Mouse (Mus musculus): ENCODE measurements around the gene Rnf224.

The Rnf224 gene

DNA sequence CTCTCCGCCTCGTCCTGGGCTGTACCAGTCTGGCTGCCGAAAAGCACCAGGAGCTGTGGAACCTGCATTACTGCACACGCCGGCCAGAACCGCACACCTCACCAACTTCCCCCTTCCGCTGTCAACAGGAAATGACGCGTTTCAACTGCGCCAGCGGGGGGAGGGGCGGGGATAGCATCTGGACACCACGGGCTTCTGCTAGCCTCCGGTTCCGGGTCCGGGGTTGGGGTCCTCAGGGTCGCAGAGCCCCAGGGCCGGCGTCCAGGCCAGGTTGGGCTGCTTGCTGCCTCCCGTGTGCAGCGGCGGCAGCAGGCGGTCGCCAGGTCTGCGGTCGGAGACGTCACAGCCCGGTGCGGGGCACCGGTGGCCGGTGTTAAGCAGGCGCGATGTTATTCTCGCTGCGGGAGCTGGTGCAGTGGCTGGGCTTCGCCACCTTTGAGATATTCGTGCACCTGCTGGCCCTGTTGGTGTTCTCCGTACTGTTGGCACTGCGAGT is 18.7 kb upstream of the Rnf224 start, which contains the start of gene Tmem203:
TSS of gene Tmem203 (plus strand) at position 156 of the 496 bp plus-strand sequence.
- DNase-seq, result peak; percentile 99

DNA sequence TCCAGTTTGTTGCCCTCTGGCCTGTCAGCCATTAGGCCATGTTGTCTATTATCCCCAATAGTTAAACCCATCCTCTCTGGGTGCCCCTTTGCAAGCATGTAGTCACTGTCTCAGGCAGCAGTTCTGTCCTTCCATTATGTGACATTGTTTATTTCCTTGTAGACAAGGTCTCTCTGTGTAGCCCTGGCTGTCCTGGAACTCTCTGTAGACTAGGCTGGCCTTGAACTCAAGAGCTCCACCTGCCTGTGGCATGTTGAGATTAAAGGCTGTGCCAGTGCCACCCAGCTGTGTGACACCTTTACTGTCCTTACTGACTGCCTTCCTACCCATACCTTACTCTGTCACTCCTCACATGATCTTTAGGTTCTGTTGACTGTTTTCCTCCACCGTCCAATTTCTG is 15.7 kb upstream of the Rnf224 start:
- DNase-seq, result no peak

DNA sequence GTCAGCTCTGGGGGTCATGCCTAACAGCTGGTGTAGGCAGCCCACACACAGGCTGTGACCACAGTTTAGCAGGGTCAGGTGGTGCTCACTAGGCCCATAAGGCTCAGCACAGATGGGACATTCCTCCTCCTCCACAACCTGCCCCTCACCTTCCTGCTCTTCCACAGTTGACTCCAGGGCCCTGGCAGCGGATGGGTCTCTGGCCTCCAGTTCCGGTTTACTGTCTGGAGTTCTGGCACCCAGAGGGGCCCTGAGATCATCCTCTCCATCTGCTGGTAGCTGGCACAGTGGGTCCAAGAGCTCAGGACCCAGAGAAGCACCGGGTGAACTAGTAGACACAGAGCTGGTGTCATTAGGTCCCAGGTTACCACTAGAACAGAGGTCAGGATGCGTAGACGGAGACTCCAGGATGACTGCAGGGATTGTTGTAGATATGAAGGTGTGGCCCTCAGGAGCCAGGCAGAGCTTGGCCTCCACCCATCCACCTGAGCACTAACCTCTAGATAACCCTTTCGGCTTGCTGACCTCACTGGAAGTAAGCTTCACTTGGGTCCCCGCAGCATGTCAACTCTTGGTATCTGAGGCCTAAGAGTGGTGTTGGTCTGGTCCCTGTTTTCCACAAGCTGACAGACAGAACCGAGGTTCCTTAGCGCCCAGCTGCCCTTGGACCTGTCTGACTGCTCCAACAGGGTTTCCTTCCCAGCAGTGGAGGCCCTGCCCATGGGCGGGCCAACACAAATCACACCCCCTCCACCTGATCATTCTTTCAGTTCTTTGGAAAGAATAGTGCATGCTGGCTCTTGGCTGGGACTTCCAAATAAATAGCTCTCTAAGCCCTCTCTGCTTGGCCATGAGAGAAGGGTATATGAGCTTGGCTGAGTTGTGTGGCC is 9.8 kb upstream of the Rnf224 start, which contains the start of gene AL732309.1:
TSS of gene AL732309.1 (minus strand) at position 681 of the 890 bp plus-strand sequence.
- DNase-seq, result no peak

DNA sequence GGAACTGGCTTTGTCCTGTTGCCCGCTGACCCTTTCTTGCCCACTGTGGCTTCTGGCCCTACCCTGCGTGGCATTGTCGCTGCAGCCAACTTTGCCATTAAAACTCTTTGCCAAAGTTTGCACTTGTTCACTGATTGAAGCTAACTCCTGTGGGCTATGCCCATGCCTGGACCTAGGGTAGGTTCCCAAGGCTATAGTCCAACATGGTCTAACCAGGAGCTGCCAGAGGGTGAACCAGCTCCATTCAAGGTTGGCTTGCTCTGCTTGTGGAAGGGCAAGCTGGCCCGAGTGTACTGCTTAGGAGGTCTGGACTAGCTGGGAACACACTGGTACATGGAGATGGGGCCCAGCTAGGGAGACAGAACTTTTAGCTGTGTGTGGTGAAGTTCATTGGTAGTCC is 7.6 kb upstream of the Rnf224 start:
- DNase-seq, result no peak

DNA sequence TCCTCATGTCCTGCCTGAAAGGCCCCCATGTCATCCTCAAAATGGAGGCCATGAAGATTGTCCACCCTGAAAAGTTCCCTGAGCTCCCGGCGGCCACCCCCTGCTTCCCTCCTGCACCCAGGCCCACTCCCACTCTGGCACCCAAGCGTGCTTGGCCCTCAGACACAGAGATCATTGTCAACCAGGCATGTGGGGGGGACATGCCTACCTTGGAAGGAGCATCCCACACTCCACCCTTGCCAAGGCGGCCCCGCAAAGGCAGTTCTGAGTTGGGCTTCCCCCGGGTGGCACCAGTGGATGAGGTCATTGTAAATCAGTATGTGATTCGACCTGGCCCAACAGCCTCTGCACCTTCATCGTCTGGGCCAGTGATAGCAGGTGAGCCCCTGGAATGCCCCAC is 6.8 kb upstream of the Rnf224 start:
- DNase-seq, result no peak

DNA sequence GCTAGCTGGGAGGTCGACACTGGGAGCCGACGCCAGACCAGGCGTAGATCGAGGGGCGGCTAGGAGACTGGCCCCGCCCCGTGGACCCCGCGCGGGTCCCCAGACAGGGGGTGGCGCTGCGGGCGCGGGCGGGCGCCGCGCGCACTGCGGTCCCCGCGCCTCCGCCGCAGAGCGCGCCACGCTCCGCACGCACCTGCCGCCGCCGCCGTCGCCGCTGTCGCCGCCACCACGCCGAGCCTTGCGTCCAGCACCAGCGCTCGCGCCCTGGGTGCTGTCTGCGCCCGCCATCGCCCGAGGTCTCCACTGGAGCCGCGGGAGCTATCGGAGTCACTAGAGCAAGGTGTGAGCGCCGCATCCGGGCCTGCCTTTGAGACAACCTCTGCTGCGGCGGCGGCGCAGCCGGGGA is 5.5 kb upstream of the Rnf224 start, which contains the start of the genes Rnf208 and Cysrt1:
TSS of gene Rnf208 (plus strand) at position 155 of the 406 bp plus-strand sequence.
TSS of gene Cysrt1 (minus strand) at position 352 of the 406 bp plus-strand sequence.
- DNase-seq, result no peak

DNA sequence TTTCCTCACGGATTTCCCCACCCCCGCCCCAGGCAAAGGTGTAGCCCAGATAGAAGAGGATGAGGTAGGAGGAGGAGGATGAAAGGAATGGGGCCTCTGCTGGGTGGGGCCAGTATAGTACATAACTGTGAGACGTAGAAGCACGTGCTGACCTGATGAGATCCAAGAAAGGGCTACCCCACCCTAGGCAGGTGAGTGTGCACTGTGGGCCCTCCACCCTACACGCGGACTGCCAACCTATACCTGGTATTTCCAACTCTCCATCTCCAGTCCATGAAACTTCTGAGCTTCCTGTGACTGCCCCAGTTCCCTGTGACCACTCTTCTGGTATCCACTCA is 4.8 kb upstream of the Rnf224 start:
- no peak for DNase-seq

DNA sequence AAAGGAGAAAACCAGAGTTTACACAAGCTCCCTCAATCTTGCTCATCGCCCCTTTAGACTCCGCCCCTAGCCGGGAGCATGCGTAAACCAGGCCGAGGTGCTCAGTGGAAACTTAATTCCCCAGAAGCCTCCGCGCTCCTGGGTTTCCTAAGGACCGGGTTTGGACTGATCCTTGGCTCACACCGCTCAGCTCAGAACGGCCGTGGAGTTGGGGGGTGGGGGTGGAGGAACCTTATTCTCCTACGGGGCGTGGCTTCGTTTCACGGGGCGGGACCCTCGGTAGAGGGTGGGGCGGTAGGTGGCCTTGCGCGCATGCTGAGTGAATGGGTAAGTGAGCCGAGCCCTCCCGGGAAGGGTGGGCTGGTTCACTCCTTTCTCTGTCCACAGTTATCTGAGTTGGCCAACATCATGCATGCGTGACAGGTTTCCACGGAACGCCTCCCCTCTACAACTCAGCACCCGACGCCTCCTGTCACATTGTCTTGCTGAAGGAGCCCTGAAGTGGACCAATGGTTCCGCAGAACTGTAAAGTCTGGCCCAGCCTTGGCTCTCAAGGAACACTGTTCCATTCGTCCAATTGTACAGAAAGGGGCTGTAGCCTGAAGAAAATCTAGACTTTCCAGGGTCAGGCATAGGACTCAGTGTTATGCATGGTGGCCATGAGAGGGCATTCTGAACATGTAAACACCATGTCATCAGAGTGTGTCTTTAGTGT is 4.3 kb upstream of the Rnf224 start:
- peak; percentile 98 for DNase-seq

DNA sequence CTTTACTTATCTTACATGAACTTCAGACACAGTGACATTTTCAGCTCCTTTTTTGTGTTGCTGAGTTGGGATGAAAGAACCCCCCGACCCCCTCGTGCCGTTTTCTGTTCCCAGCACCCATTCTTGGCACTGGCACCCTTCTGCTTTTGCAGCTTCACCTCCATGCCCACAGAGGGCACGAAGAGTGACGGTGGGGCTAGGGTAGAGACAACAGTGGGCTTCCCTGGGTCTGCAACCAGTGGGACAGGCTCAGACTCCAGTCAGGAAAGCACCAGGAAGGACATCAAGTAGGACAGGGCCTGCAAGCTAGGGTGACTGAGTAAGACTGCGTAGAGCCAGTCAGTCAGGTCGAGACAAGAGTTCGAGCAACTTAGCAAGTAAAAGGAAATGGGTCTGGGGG is 3.7 kb upstream of the Rnf224 start:
- no peak for DNase-seq

DNA sequence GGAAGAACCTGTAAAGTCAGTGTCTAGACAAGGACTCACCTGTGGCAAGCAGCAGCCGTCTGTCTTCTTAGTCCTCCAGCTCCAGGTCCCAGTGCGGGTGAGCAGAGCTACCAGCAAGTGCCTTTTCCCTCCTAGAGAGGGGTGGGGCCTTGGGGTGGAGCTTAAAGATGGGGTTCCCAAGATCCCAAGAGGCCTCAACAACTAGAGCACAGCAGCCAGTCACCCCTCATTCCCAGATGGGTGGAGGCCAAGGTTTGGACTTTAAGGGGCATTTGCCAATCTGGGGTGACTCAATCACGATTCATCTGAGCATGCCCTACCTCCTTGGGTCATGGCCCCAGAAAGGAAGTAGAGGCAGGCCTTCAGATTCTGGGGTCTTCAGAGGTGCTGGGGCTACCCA is 3.2 kb upstream of the Rnf224 start:
- no peak for DNase-seq

DNA sequence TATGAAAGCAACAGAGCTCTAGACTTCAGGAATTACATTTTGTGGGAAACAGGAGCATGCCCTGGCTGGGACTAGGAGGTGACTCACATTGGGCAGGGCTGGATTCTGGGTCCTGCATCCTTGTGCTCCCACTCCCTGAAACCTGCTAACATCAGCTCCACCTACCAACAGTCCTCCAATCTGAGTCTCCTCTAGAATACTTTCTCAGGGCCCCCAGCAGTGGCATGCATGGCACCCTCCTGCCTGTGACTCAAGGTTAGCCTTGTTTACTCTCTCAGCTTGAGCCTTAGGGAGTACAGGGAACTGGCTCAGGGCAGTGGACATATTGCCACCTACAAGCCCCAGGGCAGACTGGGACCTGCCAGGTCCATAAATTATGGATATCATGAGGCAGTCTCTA is 1.5 kb upstream of the Rnf224 start:
- DNase-seq, result no peak

DNA sequence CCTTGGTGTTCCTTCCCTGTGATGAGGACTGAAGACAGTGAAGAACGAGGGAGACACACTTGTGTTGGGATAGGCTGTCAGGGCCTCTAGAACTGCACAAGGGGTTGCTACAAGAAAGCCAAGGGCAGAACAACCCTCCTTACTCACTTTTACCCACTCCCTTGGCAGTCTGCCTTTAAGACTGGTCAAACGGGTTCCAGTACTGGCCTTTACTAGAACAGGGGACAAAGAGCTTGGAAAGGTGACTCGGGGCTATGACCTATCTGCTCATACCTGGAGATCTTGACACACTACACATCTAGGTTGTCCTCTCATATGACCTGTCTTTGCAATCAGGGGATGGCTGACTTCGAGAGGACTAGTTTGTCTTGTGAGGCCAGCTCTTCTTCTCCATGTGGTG is 935 bp upstream of the Rnf224 start:
- DNase-seq, result no peak

DNA sequence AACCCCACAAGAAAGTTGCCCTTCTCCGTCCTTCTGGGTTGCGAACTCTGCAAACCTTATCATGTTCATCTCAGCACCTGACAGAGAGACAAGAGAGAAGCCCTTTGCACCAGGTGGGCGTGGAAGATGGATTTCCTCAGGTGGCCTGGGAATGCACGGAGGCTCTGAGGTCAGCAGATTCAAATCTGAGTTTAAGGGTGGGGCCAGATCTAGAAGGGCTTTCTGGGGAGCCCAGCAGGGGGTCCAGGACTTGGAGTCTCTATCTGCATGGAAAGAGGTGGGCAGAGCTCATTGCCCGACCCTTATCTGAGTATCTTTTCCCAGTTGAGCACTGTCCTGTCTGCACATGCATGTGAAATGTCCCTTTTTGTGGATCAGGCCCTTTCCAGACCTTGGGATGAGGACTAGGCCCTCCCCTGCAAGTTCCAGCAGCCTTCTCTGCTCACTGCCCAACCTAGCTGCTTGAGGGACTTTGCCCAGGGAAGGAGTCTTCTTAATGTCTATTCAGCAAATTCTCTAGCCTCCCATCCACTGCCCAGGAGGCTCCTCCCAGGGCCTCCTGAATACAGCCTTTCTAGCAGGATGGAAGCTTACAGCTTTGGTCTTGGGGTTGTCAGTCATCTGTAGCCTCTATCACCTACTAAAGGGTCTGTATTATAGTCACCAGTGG is 1.9 kb downstream of the Rnf224 start:
- no peak for DNase-seq

DNA sequence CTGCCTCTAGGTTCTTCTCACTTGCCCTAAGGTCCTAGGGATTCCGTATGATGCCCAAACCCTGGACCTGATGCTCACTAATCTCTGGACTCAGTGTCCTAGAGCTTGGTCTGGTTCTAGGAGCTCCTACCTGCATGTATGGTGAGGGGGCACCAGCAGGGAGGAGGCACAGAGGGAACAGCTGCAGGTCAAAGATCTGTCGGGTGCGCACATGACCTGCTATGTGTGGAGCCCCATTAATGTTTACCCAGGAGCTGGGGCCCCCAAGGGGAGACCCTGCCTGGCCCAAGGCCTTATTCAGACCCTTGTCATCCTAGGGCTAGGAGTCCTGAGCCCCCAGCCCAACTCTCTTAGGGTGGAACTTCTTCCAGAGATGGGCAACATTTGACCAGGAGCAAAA is 2.5 kb downstream of the Rnf224 start, which contains the start of gene Slc34a3:
TSS of gene Slc34a3 (minus strand) at position 315 of the 400 bp plus-strand sequence.
- no peak for DNase-seq

DNA sequence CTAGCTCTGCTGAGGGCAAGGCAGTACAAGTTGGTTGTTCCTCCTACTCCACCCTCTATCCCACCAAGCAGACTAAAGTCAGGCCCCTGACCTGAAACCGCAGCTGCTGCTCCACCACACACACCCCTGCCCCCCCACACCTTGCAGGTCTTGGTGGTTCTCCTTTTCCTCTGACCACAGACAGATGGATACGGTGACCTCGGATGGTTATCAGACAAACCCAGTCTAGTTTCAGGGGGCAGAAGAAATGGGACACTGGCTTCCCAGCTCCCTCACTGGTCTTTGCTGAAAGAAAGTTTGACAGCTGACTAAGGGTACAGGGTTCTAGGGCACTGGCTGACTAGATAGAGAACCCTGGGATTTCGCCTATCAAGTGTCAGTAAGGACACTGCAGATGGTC is 3.2 kb downstream of the Rnf224 start:
- no peak for DNase-seq

DNA sequence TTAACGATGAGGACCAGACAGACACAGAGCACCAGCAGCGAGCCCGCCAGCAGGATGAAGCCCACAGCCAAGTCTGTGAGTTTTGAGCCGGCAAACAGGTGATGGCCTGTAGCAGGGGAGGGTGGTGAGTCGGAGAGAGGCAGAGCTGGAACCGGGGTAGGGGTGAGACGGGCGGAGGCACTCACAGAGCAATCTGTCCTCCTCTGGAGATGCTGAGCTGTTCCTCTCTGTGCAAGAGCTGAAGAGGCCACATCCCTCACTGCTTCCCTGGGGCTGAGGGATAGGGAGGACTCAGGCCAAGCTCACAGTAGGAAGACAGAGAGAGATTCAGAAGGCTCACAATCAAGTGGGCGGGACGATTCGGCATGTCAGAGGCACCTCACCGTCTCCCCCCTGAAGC is 5.5 kb downstream of the Rnf224 start:
- DNase-seq, result peak; percentile 88

DNA sequence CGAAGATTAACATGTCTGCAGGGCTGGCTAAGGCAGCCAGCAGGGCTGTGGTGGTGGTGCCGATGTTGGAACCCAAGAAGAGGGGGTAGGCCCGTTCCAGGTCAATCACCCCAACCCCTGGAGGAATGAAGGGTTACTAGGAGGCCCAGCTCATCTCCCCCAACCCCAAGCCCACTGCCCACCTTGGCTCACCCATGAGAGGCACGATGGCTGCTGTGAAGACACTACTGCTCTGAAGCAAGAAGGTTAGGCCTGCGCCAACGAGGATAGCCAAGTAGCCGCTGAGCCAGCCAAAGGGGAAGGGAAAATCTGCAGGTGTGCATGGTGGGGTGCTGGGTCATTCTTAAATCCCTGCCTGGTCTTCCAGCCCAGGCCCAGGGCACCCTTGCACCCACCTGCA is 6.0 kb downstream of the Rnf224 start:
- peak; percentile 91 for DNase-seq

DNA sequence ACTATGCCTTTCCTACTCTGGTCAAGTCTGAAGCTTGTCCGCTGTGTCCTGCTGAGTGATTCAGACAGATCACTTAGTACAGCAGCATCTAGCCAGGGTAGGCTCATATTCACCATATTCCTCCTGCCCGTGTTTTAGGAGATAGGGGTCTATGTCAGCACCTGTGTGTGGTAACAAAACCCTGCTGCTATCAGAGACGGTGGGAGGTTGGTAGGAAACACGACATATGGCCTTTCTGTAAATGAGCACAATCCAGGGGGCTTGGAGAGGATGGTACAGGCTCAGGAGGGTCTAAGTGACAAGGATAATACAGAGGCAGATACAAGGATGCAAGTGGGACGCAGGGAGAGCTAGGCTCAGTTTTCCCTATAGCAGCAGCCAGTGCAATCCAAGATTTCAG is 7.0 kb downstream of the Rnf224 start:
- DNase-seq, result peak; percentile 92

DNA sequence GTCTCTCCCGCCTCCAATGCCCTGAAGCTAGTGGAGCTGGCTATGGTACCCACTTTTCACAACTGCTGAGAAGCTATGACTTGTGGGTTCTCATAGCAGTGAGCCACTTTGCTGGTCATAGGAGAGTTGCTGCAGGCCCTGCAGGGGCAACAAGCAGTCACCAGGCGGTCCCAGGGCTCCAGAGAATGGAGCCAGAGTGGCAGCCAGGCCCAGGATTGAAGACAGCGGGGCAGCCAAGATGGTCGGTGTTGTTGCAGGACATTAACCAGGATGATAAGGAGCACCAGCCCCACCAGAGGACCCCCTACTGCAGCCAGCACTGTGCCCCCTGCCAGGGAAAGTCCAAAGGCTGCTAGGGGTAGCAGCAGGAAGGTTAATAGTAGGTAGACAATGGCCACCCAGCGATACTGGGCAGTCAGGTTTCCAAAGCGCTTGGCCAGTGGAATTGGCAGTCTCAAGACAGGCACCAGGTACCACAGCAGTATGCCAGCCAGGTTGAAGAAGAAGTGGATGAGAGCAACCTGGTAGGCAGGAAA is 7.5 kb downstream of the Rnf224 start:
- peak; percentile 95 for DNase-seq

DNA sequence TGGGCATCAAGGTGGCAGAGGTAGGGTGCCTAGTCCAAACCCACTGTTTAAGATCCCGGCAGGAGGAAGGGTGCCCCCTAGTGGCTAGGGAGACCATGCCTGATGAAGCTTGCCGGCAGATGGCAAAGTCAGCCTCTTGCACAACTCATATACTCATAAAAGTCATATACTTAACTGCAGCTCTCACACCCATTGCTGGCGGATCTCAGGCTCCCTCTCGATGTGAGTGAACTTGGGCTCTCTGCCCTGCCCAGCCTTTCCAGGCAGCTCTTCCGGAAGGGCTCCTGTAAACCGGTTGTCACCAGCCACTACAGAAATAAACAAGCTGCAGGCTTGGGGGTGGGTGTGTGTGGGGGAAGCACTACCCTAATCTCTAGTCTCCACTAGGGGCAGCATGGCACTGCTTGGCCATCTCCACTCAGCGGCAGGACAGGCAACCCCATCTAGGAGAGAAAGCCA is 8.1 kb downstream of the Rnf224 start:
- peak; percentile 99 for DNase-seq

DNA sequence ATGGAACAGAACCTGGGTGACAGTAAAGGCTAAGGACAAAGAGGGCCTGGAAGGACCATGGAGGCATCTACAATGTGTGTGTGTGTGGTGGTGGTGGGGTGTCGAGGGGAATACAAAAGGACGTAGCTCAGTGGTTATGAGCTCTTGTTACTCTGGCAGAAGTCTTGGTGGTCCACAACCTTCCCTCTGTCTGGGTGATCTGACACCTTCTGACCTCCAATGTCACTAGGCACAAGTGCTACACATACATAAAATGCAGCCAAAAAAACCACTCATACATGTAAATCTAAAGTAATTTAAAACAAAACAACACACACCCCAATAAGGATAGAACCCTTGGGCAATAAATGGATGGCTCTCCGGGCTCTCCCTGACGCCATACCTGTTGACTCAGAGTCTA is 9.2 kb downstream of the Rnf224 start:
- no peak for DNase-seq

DNA sequence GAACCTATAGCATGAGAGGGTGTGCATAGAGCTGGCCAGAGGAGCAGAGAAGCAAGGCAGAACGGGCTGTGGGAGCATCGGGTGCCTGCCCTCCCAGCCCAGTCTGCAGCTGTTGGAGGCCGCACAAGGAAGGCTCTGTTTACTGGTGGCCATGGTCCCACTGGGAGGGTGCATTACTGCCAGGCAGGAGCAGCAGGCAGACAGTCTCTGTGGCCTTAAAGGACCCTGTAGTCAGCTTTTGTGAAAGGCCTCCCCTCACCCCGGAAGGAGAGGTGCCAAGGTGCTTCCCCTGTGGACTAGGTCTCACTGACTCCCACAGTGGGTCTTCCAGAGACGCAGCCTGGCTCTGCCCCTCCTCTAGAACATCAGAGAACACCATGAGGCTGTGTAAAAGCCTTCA is 9.7 kb downstream of the Rnf224 start:
- DNase-seq, result peak; percentile 93

Measured in heart, adult 11 months (tissue).